Mouse (Mus musculus) thymus, postnatal 0 days (tissue): ENCODE data around the gene Zscan18. TPM values are rescaled to one million over a fixed set of nuclear protein-coding genes. Genes with fewer than 3 reads are reported as not detected.

Experiments
- polyA plus RNA-seq: library from polyadenylated mRNA; unstranded; fragments of >200 nt; fragmentation: Nextera tagmentation; extraction: Ambion mirVana; gene quantifications from 2 replicates; pipeline ENCODE4 v1.2.1, GENCODE M21; 2015

Zscan18 gene
- polyA plus RNA-seq, 1 experiment from 2014 or later = 1.5 TPM

Other genes with a start within 250 kb of the Zscan18 start
- under 0.01 TPM in 1 of 2 replicates, not detected in the other for gene Vmn2r53, start 194.8 kb downstream of the Zscan18 start, polyA plus RNA-seq
- gene Vmn2r54, start 163.3 kb downstream of the Zscan18 start, polyA plus RNA-seq = not detected in 2 replicates
- not detected in 2 replicates for gene Vmn2r55, start 118.6 kb downstream of the Zscan18 start, polyA plus RNA-seq
- gene Vmn2r56, start 68.6 kb downstream of the Zscan18 start, polyA plus RNA-seq = not detected in 2 replicates
- 11.0 and 17.6 TPM in 2 replicates for gene Zfp329, start 15.2 kb upstream of the Zscan18 start, polyA plus RNA-seq
- 34.5 and 36.7 TPM in 2 replicates for gene Zfp110, start 31.1 kb upstream of the Zscan18 start, polyA plus RNA-seq
- gene Zfp128, start 77.5 kb upstream of the Zscan18 start, polyA plus RNA-seq = 1.9 and 2.4 TPM in 2 replicates
- gene Zscan22, start 94.2 kb upstream of the Zscan18 start, polyA plus RNA-seq = 4.6 and 7.2 TPM in 2 replicates
- 1,115 and 1,143 TPM in 2 replicates for gene Rps5, start 118.7 kb upstream of the Zscan18 start, polyA plus RNA-seq
- gene Rnf225, start 123.8 kb upstream of the Zscan18 start, polyA plus RNA-seq = 0.22 and 0.42 TPM in 2 replicates
- 4.9 and 5.0 TPM in 2 replicates for gene Zfp324, start 162.2 kb upstream of the Zscan18 start, polyA plus RNA-seq
- gene Zfp446, start 174.2 kb upstream of the Zscan18 start, polyA plus RNA-seq = 5.7 and 5.8 TPM in 2 replicates
- 0.06 and 0.08 TPM in 2 replicates for gene Slc27a5, start 194.6 kb upstream of the Zscan18 start, polyA plus RNA-seq
- gene Trim28, start 195.5 kb upstream of the Zscan18 start, polyA plus RNA-seq = 236 and 274 TPM in 2 replicates
- 27.8 and 30.8 TPM in 2 replicates for gene Zbtb45, start 206.4 kb upstream of the Zscan18 start, polyA plus RNA-seq
- 226 and 230 TPM in 2 replicates for gene Chmp2a, start 231.2 kb upstream of the Zscan18 start, polyA plus RNA-seq
- gene Ube2m, start 234.6 kb upstream of the Zscan18 start, polyA plus RNA-seq = 90.8 and 91.5 TPM in 2 replicates